Mouse (Mus musculus) megakaryocyte, embryonic 14.5 days (primary cell): ENCODE results near the gene Efhc2. TPM values are rescaled to one million over a fixed set of nuclear protein-coding genes. Genes with fewer than 3 reads are reported as not detected.

ENCODE experiments used
- H3K27me3 ChIP-seq: replicated peaks from 2 replicates; pipeline ENCODE3; 2012; ENCODE audit warnings: inconsistent platforms
- H3K36me3 ChIP-seq: replicated peaks from 2 replicates; pipeline ENCODE3; 2012; ENCODE audit warnings: low read length, inconsistent platforms, mixed read lengths
- H3K4me1 ChIP-seq: 2 replicates; pipeline ENCODE4 v1.6.1; 2012; ENCODE audit warnings: inconsistent platforms
- H3K4me3 ChIP-seq: replicated peaks from 2 replicates; pipeline ENCODE3; 2012; ENCODE audit warnings: moderate library complexity, mild to moderate bottlenecking, inconsistent platforms
- H3K9me3 ChIP-seq: 2 replicates; pipeline ENCODE4 v1.6.1; 2012; ENCODE audit warnings: inconsistent platforms
- FLI1 ChIP-seq: IDR thresholded peaks from 2 replicates; pipeline ENCODE4 v1.6.1; 2012; ENCODE audit warnings: low read length, inconsistent platforms, mixed read lengths
- GATA1 ChIP-seq: IDR thresholded peaks from 3 replicates; pipeline ENCODE4 v1.6.1; 2012; ENCODE audit warnings: mixed read lengths, low read length, inconsistent platforms, borderline replicate concordance
- polyA plus RNA-seq: library from polyadenylated mRNA; stranded (reverse); fragments of >175 nt; gene quantifications from 2 replicates; pipeline ENCODE4 v1.2.3, GENCODE M21; 2012; ENCODE audit warnings: low replicate concordance; ENCODE audit not compliant: insufficient read depth

The Efhc2 gene
- not detected in 2 replicates for polyA plus RNA-seq

DNA sequence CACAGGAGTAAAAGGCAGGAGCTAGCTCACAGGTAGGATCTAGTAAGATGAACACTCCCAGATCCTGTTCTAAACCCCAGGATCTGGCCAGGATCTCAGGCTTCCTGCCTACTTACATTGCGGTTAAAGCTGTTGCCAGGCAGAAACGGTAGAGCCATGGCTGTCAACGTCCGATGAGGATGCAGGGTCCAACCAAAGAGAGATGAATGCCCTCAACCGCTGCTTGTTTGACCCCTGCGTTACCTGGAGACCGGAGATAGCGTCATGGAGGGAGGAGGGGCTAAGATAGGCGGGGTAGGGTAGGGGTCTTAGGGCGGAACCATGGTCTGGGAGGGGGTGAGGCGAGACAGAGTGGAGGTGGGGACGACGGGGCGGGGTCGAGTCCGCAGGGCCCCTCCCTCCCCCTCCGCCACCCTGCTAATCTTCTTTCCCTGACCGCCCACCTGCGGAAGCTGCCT, at the start of gene Efhc2:
Gene Efhc2, minus strand, starts transcription at position 243 of the 458 bp plus-strand sequence.
- H3K27me3 ChIP-seq = peaks cover 4% of the 10 kb centered on the region
- H3K4me3 ChIP-seq = peak within 1 kb of the TSS; percentile 80
- H3K9me3 ChIP-seq = no peaks in the 10 kb centered on the region
- TF ChIP-seq GATA1 (no peak), FLI1 (no peak)
- no peaks in the 10 kb centered on the region for H3K36me3 ChIP-seq
- peaks cover 5% of the 10 kb centered on the region for H3K4me1 ChIP-seq

DNA sequence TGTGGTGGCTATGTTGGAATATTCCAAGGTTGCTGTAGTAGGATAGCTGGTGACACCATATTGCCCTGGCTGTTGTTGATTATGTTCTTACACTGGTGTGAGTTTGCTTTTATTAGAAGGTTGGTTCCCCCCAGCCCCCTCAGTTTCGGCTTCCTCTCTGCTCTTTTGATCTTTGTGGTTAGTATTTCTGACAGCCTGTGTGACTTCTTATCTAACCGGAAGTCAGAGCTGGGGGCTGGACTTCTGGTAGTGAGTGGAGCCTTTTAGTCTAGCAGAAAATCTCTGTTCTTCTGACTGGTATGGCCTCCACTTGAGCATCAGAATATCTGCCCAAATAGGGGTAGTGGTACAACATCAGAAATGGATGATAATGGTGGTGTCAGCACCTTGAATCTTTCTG, 45.9 kb upstream of the Efhc2 start:
- H3K4me1 ChIP-seq = peaks cover 15% of the 10 kb centered on the region
- H3K36me3 ChIP-seq = no peaks in the 10 kb centered on the region
- H3K27me3 ChIP-seq = no peaks in the 10 kb centered on the region
- no peak overlapping the region for H3K4me3 ChIP-seq
- TF ChIP-seq FLI1 = no peak
- TF ChIP-seq GATA1 = no peak
- peaks cover 3% of the 10 kb centered on the region for H3K9me3 ChIP-seq

DNA sequence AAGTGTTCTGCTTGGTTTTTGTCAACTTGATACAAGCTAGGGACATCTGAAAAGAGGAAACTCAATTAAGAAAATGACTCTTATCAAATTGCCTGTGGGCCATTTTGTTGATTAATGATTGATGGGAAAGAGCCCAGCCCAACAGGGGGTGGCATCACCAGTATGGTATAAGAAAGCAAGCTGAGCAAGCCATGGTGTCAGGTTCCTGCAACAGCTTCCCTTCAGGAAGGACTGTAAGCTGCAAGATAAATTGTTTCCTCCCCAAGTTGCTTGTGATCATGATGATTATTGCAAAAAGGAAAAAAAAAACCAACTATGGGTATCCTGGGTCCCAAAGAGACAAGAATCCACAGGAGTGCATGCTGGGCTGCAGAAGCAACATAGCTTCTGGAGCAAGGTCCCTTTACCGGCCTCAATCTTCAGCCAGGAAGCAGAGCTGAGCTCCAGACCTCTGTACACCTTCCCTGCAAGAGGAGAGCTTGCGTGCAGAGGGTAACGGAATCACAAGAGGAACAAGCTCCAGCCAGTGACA, 18.8 kb downstream of the Efhc2 start:
- Histone ChIP-seq H3K4me1 (peaks cover 19% of the 10 kb centered on the region), H3K36me3 (no peaks in the 10 kb centered on the region), H3K9me3 (no peaks in the 10 kb centered on the region), H3K4me3 (peak overlapping the region; percentile 23), H3K27me3 (no peaks in the 10 kb centered on the region)
- no peak for TF ChIP-seq GATA1
- no peak for TF ChIP-seq FLI1

DNA sequence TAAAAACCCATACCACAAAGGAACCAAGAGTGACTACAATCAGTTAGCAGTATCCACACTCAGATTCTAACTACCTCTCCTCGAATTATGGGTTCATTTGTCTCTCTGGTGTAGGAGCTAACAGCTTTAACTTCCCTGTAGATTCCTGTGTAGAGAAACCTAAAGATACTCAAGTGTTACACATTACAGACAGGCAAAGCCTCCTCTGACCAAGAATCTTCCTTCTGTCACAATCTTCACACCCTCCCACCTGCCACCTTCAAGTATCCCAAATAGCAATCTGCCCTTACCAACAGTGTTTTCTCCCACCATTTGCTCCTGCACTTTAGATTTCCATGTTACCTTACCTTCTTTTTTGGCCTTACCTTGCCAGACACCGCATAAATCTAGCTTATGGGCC, 35.3 kb downstream of the Efhc2 start:
- no peaks in the 10 kb centered on the region for H3K4me1 ChIP-seq
- H3K27me3 ChIP-seq = no peaks in the 10 kb centered on the region
- no peaks in the 10 kb centered on the region for H3K36me3 ChIP-seq
- no peaks in the 10 kb centered on the region for H3K9me3 ChIP-seq
- no peak for TF ChIP-seq FLI1
- no peak for TF ChIP-seq GATA1
- H3K4me3 ChIP-seq = no peak overlapping the region

DNA sequence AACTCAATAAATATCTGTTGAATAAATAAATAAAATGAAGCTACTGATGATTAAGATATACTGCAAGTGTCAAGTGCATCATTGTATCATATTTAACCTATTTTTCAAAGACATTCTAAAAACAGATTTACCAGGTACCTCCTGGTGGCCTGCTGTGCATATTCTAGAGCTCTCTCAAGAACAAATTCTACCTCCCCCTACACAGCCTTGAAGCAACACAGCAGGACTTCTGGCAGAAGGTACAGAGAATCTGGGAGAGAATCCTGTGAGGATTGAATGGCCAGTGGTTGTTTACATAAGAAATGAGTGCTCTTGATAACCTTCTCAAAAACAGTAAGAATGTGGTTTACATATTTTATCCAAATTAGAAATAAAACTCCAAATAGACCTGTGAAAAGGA, 94.0 kb downstream of the Efhc2 start:
- peaks cover 2% of the 10 kb centered on the region for H3K27me3 ChIP-seq
- TF ChIP-seq FLI1 (no peak), GATA1 (no peak)
- H3K9me3 ChIP-seq = no peaks in the 10 kb centered on the region
- no peak overlapping the region for H3K4me3 ChIP-seq
- peaks cover 1% of the 10 kb centered on the region; the same call in 1 of the 2 replicates for H3K4me1 ChIP-seq
- no peaks in the 10 kb centered on the region for H3K36me3 ChIP-seq

DNA sequence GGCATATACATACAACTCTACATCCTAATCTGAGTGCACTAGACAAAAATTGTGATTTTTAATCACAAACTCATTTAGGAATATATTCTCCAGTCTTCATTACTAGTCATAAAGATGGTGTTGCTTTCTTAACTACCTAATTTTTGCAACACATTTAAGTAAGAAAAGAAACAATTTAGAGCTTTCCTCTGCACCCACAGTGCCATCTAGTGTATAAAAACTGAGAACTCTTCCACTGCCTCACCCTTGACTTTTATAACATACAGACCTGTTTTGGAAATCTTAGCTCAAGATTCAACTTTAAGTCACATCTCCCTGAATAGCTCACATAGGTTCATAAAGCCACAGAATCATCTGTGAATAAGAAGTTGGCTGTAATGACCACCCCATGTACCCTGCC, 101.7 kb downstream of the Efhc2 start:
- no peak overlapping the region for H3K4me3 ChIP-seq
- H3K36me3 ChIP-seq = no peaks in the 10 kb centered on the region
- TF ChIP-seq GATA1 (no peak), FLI1 (no peak)
- H3K27me3 ChIP-seq = no peaks in the 10 kb centered on the region
- H3K9me3 ChIP-seq = no peaks in the 10 kb centered on the region
- no peaks in the 10 kb centered on the region for H3K4me1 ChIP-seq

DNA sequence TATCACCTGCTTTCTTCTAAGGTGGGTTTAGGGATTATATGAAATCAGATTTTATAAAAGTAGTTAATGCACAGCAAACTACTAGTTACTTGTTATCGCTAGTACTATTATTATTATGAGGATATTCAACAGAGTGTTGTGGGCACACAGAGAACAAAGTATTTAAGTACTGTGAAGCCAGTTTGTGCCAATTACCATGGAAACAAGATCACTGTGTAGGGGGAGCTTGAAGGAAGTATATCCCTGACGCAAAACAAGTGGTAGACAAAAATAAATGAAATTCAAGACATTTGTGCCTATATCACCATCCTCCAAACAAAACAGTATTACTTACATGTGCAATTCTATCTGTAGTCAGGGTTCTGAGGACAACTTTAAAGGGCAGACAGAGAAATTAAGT, 105.7 kb downstream of the Efhc2 start:
- no peak for TF ChIP-seq FLI1
- no peak for TF ChIP-seq GATA1

DNA sequence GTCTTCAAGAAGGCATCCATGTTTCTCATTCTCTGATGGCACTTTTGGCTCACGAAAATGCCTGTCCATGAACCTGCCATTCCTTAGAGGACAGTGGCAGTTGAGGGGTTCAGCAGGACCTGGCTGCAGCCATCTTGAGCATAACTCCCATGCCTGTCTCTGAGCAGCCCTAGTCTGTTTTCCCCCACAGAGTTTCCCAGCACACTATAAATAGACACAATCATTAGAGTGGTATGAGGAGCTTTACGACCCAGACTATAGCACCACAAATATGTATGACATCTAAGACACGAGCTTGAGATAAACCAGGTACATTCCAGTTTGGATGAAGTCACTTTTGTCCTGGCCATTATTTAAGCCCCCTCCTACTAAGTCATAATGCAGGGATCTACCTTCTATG, 143.4 kb downstream of the Efhc2 start:
- no peaks in the 10 kb centered on the region for H3K4me1 ChIP-seq
- peaks cover 4% of the 10 kb centered on the region for H3K27me3 ChIP-seq
- no peaks in the 10 kb centered on the region for H3K9me3 ChIP-seq
- H3K36me3 ChIP-seq = no peaks in the 10 kb centered on the region
- H3K4me3 ChIP-seq = no peak overlapping the region
- TF ChIP-seq FLI1 (no peak), GATA1 (no peak)

More for the DNA sequence above, 105.7 kb downstream of the Efhc2 start:
- Histone ChIP-seq H3K4me1 (no peaks in the 10 kb centered on the region), H3K27me3 (no peaks in the 10 kb centered on the region), H3K4me3 (no peak overlapping the region), H3K36me3 (no peaks in the 10 kb centered on the region), H3K9me3 (no peaks in the 10 kb centered on the region)

DNA sequence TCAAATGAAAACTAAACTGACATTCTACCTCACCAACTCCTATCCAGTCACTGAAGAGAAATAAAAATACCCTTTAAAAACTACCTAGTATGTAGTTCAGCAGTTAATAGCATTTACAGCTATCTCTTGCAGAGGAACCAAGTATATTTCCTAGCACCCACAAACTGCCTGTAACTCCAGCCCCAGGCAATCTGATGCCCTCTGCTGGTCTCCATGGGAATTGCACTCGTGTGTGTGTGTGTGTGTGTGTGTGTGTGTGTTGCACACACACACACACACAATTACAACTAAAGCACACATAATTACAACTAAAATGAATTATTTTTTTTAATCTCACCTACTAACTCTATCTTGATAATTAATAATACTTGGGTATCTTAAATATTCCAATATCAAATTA, 153.5 kb downstream of the Efhc2 start:
- H3K4me3 ChIP-seq = no peak overlapping the region
- H3K36me3 ChIP-seq = no peaks in the 10 kb centered on the region
- H3K4me1 ChIP-seq = no peaks in the 10 kb centered on the region
- no peak for TF ChIP-seq GATA1
- no peak for TF ChIP-seq FLI1
- no peaks in the 10 kb centered on the region for H3K9me3 ChIP-seq
- no peaks in the 10 kb centered on the region for H3K27me3 ChIP-seq
